Mouse (Mus musculus) heart, postnatal 36 days (tissue): ENCODE measurements around the gene Tprgl. TPM values are rescaled to one million over a fixed set of nuclear protein-coding genes. Genes with fewer than 3 reads are reported as not detected.

Experiments used
- DNase-seq, 2 experiments: peaks; one replicate each; pipeline ENCODE4 v3.0.0; 2021 to 2022
- intact Hi-C: fragments of 180-260 bp; cut with DNase I; formaldehyde crosslinking; loops from one replicate; pipeline ENCODE4 v1.15.1; 2025
- total RNA-seq, 2 experiments: library from RNA; stranded (reverse); gene quantifications; 2 replicates each; pipeline ENCODE4 v1.2.3; 2021

Tprgl gene
- total RNA-seq, 2 experiments from 2014 or later, result 132 to 136 TPM

GRCm38 (mm10) chr4:154123553-154123952 lies 36.9 kb downstream of the Tprgl start:
- DNase-seq, result no peak

GRCm38 (mm10) chr4:154122374-154122773 lies 38.1 kb downstream of the Tprgl start:
- no peak for DNase-seq
- intact Hi-C loops, result no loop called here

More at GRCm38 (mm10) chr4:154123553-154123952, 36.9 kb downstream of the Tprgl start:
- intact Hi-C loops, result no loop called here

DNA sequence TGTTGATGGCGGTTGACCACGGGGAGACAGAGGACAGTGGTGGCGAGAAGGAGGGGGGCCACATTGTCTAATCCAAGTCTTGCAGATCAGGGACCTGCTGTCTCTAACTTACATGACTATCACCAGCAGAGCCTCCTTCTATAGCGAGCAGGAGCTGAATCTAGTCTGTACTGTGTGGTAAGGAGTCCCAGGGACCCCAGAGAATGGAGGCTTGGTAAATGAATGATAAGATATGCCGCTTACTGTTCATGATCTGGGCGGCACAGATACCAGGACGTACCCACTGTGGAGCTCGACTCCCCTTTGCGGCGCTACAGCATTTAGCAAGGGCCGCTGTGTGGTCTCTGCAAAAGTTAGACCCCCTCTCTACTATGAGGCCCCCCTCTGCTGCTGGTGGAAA lies 38.7 kb downstream of the Tprgl start:
- intact Hi-C loops, result no loop called here
- no peak for DNase-seq

- intact Hi-C loops, result no loop called here
- no peak for DNase-seq
Observed at GRCm38 (mm10) chr4:154119208-154119607, 41.3 kb downstream of the Tprgl start.

DNA sequence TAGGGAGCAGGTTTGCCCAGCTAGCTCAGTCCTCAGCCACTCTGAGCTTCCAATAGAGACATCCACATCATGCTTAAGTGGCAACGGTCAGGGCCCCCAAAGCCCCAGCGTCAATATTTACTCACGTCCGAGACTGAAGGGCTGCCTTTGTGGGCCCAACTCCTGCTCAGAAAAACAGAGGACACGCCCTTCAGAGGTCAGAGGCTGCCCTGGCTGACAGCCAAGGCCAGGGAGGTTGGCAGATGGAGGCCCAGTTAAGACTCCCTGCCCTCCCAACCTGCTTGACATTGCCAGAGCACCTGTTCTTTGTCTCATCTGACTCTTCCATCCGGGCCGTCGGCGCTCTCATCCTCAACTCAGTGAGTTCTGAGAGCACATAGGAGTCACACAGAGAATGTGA lies 41.7 kb downstream of the Tprgl start:
- intact Hi-C loops, result no loop called here
- no peak for DNase-seq

- DNase-seq, result no peak
- intact Hi-C loops, result no loop called here
Observed at GRCm38 (mm10) chr4:154116421-154116820, 44.0 kb downstream of the Tprgl start.

- intact Hi-C loops, result no loop called here
- no peak for DNase-seq
Observed at GRCm38 (mm10) chr4:154109850-154110243, 50.6 kb downstream of the Tprgl start.

DNA sequence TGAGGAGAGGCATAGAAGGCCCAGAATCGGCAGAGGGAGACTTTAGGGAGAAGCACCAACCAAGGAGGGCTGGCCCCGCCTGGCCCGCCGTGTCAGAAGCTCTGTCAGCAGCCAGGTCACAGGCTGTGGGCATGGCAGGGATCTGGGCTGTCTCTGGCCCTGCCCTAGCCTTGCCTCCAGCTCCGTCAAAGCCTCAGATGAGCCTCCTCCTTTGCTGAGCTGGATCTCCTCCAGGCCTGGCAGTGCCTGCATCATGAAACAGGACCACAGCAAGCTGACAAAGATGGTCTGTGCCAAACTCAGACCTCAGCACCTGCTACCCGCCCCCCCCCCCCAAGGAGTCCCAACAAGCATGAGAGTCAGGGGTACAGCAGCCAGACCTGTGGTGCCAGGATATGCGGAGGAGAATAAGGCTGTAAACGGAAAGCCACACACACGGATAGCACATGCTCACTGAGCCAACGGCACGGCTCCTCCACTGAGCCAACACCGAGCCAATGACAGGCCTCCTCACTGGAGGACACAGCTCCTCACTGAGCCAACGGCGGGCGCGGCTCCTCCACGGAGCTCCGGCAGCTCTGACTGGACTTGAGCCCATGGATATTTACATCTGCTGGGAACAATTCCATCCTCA lies 51.1 kb downstream of the Tprgl start:
- intact Hi-C loops, result no loop called here
- no peak for DNase-seq

Other genes starting within 250 kb of the Tprgl start
- 10 to 100 TPM; 14.0 to 15.4 TPM for gene A430005L14Rik, start 203.4 kb downstream of the Tprgl start, total RNA-seq
- 1 to 10 TPM; 3.7 to 4.4 TPM for gene Dffb, start 185.5 kb downstream of the Tprgl start, total RNA-seq
- gene Cep104, start 185.5 kb downstream of the Tprgl start, total RNA-seq, result 10 to 100 TPM; 28.0 to 29.6 TPM
- 10 to 100 TPM; 30.6 to 33.1 TPM for gene Lrrc47, start 148.9 kb downstream of the Tprgl start, total RNA-seq
- 1 to 10 TPM; 5.9 to 7.0 TPM for gene Smim1, start 134.4 kb downstream of the Tprgl start, total RNA-seq
- gene Ccdc27, start 118.0 kb downstream of the Tprgl start, total RNA-seq, result not detected
- gene Trp73, start 20.5 kb downstream of the Tprgl start, total RNA-seq, result not detected
- 10 to 100 TPM; 10.8 to 15.0 TPM for gene Wrap73, start 18.3 kb downstream of the Tprgl start, total RNA-seq
- 1 to 10 TPM; 5.4 to 8.0 TPM for gene Megf6, start 10.1 kb upstream of the Tprgl start, total RNA-seq
- gene Arhgef16, start 141.0 kb upstream of the Tprgl start, total RNA-seq, result under 1 TPM; 0.17 to 0.19 TPM
- gene B230104I21Rik, start 175.5 kb upstream of the Tprgl start, total RNA-seq, result not detected